Mouse (Mus musculus) splenic B cell, adult 2 months (primary cell): ENCODE data around the gene Ret.

Experiments
- DNase-seq: peaks from one replicate; pipeline ENCODE4 v3.0.0-alpha.2; 2011; ENCODE audit warnings: low read depth, low spot score
- H3K27me3 ChIP-seq: 2 replicates; pipeline ENCODE4 v1.6.1; 2012; ENCODE audit warnings: mild to moderate bottlenecking, low read length, moderate library complexity, mixed read lengths; ENCODE audit not compliant: control insufficient read depth, poor library complexity, insufficient read depth, severe bottlenecking
- H3K36me3 ChIP-seq: 2 replicates; pipeline ENCODE4 v1.6.1; 2012; ENCODE audit warnings: mild to moderate bottlenecking, low read length, moderate library complexity, mixed read lengths; ENCODE audit not compliant: control insufficient read depth, poor library complexity, insufficient read depth, severe bottlenecking

The Ret gene

GRCm38 (mm10) chr6:118197440-118197975 lies at the start of gene Ret:
Gene Ret, minus strand, starts transcription at chr6:118197718.
- Histone ChIP-seq H3K36me3 (no peaks in the 10 kb centered on the region), H3K27me3 (peaks cover 2% of the 10 kb centered on the region; the same call in 1 of the 2 replicates)
- DNase-seq, result peak; percentile 26

GRCm38 (mm10) chr6:118247161-118247560 lies 49.6 kb upstream of the Ret start:
- no peak for DNase-seq
- no peaks in the 10 kb centered on the region for H3K36me3 ChIP-seq
- no peaks in the 10 kb centered on the region; the same call in 1 of the 2 replicates for H3K27me3 ChIP-seq

DNA sequence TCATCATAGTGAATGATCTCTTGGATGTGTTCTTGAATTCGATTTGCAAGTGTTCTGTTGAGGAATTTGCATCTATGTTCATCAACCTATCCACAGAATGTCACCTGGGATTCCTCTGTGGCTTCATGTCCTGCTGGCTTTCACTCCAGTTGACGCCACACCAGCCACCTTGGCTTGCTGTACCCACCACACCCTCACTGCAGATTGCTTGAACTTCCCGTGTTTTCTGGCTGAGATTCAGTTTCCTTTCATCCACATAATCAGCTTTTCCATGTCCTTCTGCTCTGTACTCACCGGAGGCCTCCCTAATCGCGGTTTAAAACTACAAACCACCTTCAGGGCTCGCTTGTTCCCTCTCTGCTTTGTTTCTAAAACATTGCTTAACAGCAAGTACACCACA lies 46.6 kb upstream of the Ret start:
- Histone ChIP-seq H3K27me3 (no peaks in the 10 kb centered on the region; the same call in 1 of the 2 replicates), H3K36me3 (no peaks in the 10 kb centered on the region)
- no peak for DNase-seq

- no peak for DNase-seq
- no peaks in the 10 kb centered on the region; the same call in 1 of the 2 replicates for H3K27me3 ChIP-seq
- no peaks in the 10 kb centered on the region for H3K36me3 ChIP-seq
These were observed 45.4 kb upstream of the Ret start for GRCm38 (mm10) chr6:118242941-118243340.

- H3K36me3 ChIP-seq, result no peaks in the 10 kb centered on the region
- no peak for DNase-seq
- H3K27me3 ChIP-seq, result no peaks in the 10 kb centered on the region
These were observed 28.6 kb upstream of the Ret start for GRCm38 (mm10) chr6:118226072-118226471.

GRCm38 (mm10) chr6:118222471-118222870 lies 25.0 kb upstream of the Ret start:
- DNase-seq, result no peak

GRCm38 (mm10) chr6:118215676-118216075 lies 18.2 kb upstream of the Ret start:
- Histone ChIP-seq H3K27me3 (no peaks in the 10 kb centered on the region), H3K36me3 (no peaks in the 10 kb centered on the region)
- no peak for DNase-seq

More at GRCm38 (mm10) chr6:118222471-118222870, 25.0 kb upstream of the Ret start:
- H3K36me3 ChIP-seq, result no peaks in the 10 kb centered on the region
- H3K27me3 ChIP-seq, result no peaks in the 10 kb centered on the region

GRCm38 (mm10) chr6:118208326-118208725 lies 10.8 kb upstream of the Ret start:
- no peak for DNase-seq
- no peaks in the 10 kb centered on the region for H3K27me3 ChIP-seq
- H3K36me3 ChIP-seq, result no peaks in the 10 kb centered on the region

GRCm38 (mm10) chr6:118206386-118206785 lies 8.9 kb upstream of the Ret start:
- DNase-seq, result no peak
- Histone ChIP-seq H3K36me3 (no peaks in the 10 kb centered on the region), H3K27me3 (no peaks in the 10 kb centered on the region)

- Histone ChIP-seq H3K27me3 (no peaks in the 10 kb centered on the region), H3K36me3 (no peaks in the 10 kb centered on the region)
- no peak for DNase-seq
These were observed 7.8 kb upstream of the Ret start for GRCm38 (mm10) chr6:118205176-118205890.

- no peak for DNase-seq
- no peaks in the 10 kb centered on the region for H3K36me3 ChIP-seq
- no peaks in the 10 kb centered on the region for H3K27me3 ChIP-seq
These were observed 6.6 kb upstream of the Ret start for GRCm38 (mm10) chr6:118204112-118204511.

GRCm38 (mm10) chr6:118196751-118197439 lies 623 bp downstream of the Ret start:
- no peak for DNase-seq
- Histone ChIP-seq H3K27me3 (peaks cover 2% of the 10 kb centered on the region; the same call in 1 of the 2 replicates), H3K36me3 (no peaks in the 10 kb centered on the region)

DNA sequence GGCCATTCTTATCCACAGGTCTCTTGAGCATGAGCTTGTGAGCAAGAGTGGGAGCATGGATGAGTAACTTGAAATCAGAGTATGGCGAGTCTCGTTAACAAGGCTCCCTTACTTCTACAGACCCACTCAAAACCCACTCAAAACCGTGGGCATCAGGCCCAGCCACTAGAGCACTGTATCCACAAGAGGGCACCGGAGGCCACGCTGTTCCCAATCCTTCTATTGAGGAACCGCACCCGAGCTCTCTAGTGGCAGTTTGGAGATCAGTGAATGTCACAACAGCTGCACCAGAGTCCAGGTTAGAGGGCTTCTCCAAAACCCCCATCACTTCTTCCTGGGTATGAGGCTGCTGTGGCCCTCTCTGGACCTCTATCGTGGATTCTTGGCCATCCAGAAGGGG lies 2.4 kb downstream of the Ret start:
- no peak for DNase-seq
- Histone ChIP-seq H3K36me3 (no peaks in the 10 kb centered on the region), H3K27me3 (peaks cover 2% of the 10 kb centered on the region; the same call in 1 of the 2 replicates)

- no peaks in the 10 kb centered on the region for H3K36me3 ChIP-seq
- peaks cover 2% of the 10 kb centered on the region; the same call in 1 of the 2 replicates for H3K27me3 ChIP-seq
- no peak for DNase-seq
These were observed 4.6 kb downstream of the Ret start for GRCm38 (mm10) chr6:118192882-118193281.

GRCm38 (mm10) chr6:118192199-118192598 lies 5.3 kb downstream of the Ret start:
- no peak for DNase-seq
- H3K36me3 ChIP-seq, result no peaks in the 10 kb centered on the region
- H3K27me3 ChIP-seq, result peaks cover 2% of the 10 kb centered on the region; the same call in 1 of the 2 replicates
